Mouse (Mus musculus): ENCODE measurements around the gene Trim62.
"Not testable (repeated sequence)": the region's sequence is repeated elsewhere in the genome, so short reads cannot be mapped to it uniquely, and the experiment has no call there.

DNA sequence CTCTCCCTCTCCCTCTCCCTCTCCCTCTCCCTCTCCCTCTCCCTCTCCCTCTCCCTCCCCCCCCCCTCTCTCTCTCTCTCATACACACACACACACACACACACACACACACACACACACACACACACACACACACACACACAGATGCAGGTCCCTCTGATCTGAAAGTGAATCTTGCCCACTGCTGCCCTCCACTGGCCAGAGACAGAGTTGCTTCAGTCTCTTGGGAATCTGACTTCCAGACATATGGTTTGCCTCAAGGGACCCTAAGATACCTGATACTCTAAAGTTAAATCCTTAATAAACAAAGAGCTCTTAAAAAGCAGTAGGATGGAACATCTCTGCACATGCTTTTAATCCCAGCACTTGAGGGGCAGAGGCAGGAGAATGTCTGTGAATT, 25.2 kb upstream of the Trim62 start:
- peak; percentile 57 for TF ChIP-seq CTCF (IDR thresholded peaks at IDR 0.05; ENCODE audit: low read depth, low read length)
- not testable (repeated sequence) for TF ChIP-seq EP300 (IDR thresholded peaks at IDR 0.05; ENCODE audit: insufficient read depth, low read depth, low read length)
